Mouse (Mus musculus) heart, postnatal 0 days (tissue): ENCODE measurements around the gene Crlf1.

Experiments
- CTCF ChIP-seq: IDR thresholded peaks from 2 replicates; pipeline ENCODE4 v1.5.1; 2016; ENCODE audit warnings: antibody characterized with exemption, control low read depth, low read depth
- EP300 ChIP-seq: IDR thresholded peaks from 2 replicates; pipeline ENCODE4 v1.6.1; 2016; ENCODE audit warnings: antibody characterized with exemption, low read depth

DNA sequence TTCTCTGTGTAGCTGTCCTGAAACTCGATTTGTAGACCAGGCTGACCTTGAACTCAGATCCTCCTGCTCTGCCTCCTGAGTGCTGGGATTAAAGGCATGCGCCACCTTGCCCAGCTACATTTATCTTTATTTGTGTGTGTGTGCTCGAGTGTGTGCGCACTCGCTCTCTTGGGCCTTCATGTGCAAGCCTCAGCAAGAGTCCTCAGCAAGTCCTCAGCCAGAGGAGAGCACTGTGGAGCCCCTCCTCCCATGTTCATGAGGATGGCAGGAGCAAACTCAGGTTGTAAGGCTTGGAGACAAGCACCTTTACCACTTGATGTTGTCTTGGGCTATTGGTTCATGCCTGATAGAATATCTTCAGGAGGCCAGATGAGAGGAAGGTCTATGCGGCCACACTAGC is 54.8 kb downstream of the Crlf1 start:
- no peak for TF ChIP-seq CTCF
- TF ChIP-seq EP300: no peak
